Mouse (Mus musculus): ENCODE measurements at regions not wholly inside any gene's neighbourhood (a gene's known extent, or its start where the extent isn't known, plus 50 kb on each side); places are given as distances from the start of the nearest gene placed in this dataset.

- no peak for TF ChIP-seq CTCF (IDR thresholded peaks at IDR 0.05)
- no peak for TF ChIP-seq EP300 (IDR thresholded peaks at IDR 0.05)
Measured at GRCm38 (mm10) chr8:18490620-18491019, 487.4 kb downstream of the Defb40 start.
